15 mouse cellular contexts compared by ENCODE assay signal in genomic region chr1:193392266-193392665, GRCm38 (mm10). TPM values are rescaled to one million over a fixed set of nuclear protein-coding genes. Genes with fewer than 3 reads are reported as not detected.
"Had no signal": no experiment of that assay in that cellular context is flagged by ENCODE, and none has a peak within 500 bp of the region (broad histone marks: within the 10 kb centered on the region; RNA-seq: fewer than 3 reads in every experiment).

No protein-coding gene starts in this region.

- H3K9me3 ChIP-seq: limb, embryonic 13.5 days; midbrain, embryonic 12.5 days; neural tube, embryonic 15.5 days had no signal

- DNase-seq: kidney, adult 11 months; kidney, adult 9 months; kidney, postnatal 36 days; left cerebral cortex, postnatal 4 days; lung, adult 2 months; right cerebral cortex, adult 18-20 months; right cerebral cortex, postnatal 25 days; thymus, postnatal 14 days had no signal

- H3K27ac ChIP-seq: kidney, postnatal 0 days; limb, embryonic 13.5 days; midbrain, embryonic 12.5 days; neural tube, embryonic 15.5 days had no signal

- H3K4me2 ChIP-seq: limb, embryonic 13.5 days; midbrain, embryonic 12.5 days; neural tube, embryonic 15.5 days had no signal

- H3K9ac ChIP-seq: limb, embryonic 13.5 days; midbrain, embryonic 12.5 days; neural tube, embryonic 15.5 days had no signal

- H3K27me3 ChIP-seq: neural tube, embryonic 15.5 days had no signal

- H3K36me3 ChIP-seq: limb, embryonic 13.5 days; midbrain, embryonic 12.5 days; neural tube, embryonic 15.5 days had no signal

- H3K4me3 ChIP-seq: limb, embryonic 13.5 days; midbrain, embryonic 12.5 days; myocyte; neural tube, embryonic 15.5 days had no signal

RNA-seq across cellular contexts. Expression of gene Camk1g, which starts 22.2 kb away (rescaled TPM):
- total RNA-seq: liver, adult 2 months; megakaryocyte-erythroid progenitor cell, adult 5-6 weeks had no signal
- polyA plus RNA-seq: liver, adult 2 months had no signal
